Mouse (Mus musculus): Measurements from ENCODE around the gene Tdrd3. TPM values are rescaled to one million over a fixed set of nuclear protein-coding genes. Genes with fewer than 3 reads are reported as not detected.

Tdrd3 gene
- polyA plus RNA-seq, 1 experiment = 4.9 TPM

GRCm38 (mm10) chr14:87455630-87456175 is 39.3 kb downstream of the Tdrd3 start:
- no peak overlapping the region for H3ac ChIP-seq (ENCODE audit: control insufficient read depth, insufficient read length, low read depth)
- peaks cover 9% of the 10 kb centered on the region for H3K79me2 ChIP-seq (ENCODE audit: control insufficient read depth, insufficient read depth)
- H3K4me3 ChIP-seq (ENCODE audit: insufficient read depth, poor library complexity, severe bottlenecking) = no peak overlapping the region
- peaks cover 4% of the 10 kb centered on the region for H3K36me3 ChIP-seq (ENCODE audit: control insufficient read depth, insufficient read depth)
- H3K79me3 ChIP-seq (ENCODE audit: low read depth) = no peaks in the 10 kb centered on the region
- no peak for TF ChIP-seq MYOG (IDR thresholded peaks at IDR 0.05; ENCODE audit: control insufficient read depth, extremely low read depth, insufficient read length)
- no peak for TF ChIP-seq USF1 (IDR thresholded peaks at IDR 0.05; ENCODE audit: low read depth)
- TF ChIP-seq MAX (IDR thresholded peaks at IDR 0.05) = no peak
- no peak for TF ChIP-seq FOSL1 (IDR thresholded peaks at IDR 0.05; ENCODE audit: insufficient read depth, low read length, poor library complexity, severe bottlenecking)
- no peak for TF ChIP-seq CEBPB (IDR thresholded peaks at IDR 0.05; ENCODE audit: low read depth)
- H3K27me3 ChIP-seq (ENCODE audit: control insufficient read depth, insufficient read depth, insufficient read length) = no peaks in the 10 kb centered on the region

DNA sequence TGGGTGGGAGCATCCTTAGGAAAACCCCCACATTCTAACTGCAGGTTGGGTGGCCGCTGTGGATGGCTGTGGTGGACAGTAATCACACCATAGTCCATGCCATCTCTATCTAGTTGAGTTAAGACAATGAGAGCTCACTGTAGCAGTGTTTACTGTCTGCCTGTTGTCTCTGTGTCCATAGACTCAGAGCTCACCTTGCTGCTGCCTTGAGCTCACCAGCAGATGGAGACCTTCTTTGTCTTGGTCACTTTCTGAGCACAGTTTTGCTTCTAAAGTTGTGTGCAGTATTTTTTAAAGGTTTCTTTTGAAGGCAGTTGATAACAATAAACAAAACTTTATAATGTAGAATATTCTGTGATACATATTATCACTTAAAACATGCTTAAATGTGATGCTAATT is 43.3 kb downstream of the Tdrd3 start:
- H3K79me3 ChIP-seq (ENCODE audit: low read depth) = no peaks in the 10 kb centered on the region
- TF ChIP-seq USF1 (IDR thresholded peaks at IDR 0.05; ENCODE audit: low read depth) (no peak), FOSL1 (IDR thresholded peaks at IDR 0.05; ENCODE audit: insufficient read depth, low read length, poor library complexity, severe bottlenecking) (no peak), CTCF (IDR thresholded peaks at IDR 0.05; ENCODE audit: control insufficient read depth, insufficient read depth, insufficient read length) (no peak), MYOG (IDR thresholded peaks at IDR 0.05; ENCODE audit: control insufficient read depth, extremely low read depth, insufficient read length) (no peak), MYOD1 (IDR thresholded peaks at IDR 0.05; ENCODE audit: control insufficient read depth, insufficient read length, low read depth) (no peak), CEBPB (IDR thresholded peaks at IDR 0.05; ENCODE audit: low read depth) (no peak), MAX (IDR thresholded peaks at IDR 0.05) (no peak)
- peaks cover 4% of the 10 kb centered on the region for H3K36me3 ChIP-seq (ENCODE audit: control insufficient read depth, insufficient read depth)
- no peaks in the 10 kb centered on the region for H3K79me2 ChIP-seq (ENCODE audit: control insufficient read depth, insufficient read depth)
- no peaks in the 10 kb centered on the region for H3K27me3 ChIP-seq (ENCODE audit: control insufficient read depth, insufficient read depth, insufficient read length)
- H3K4me3 ChIP-seq (ENCODE audit: insufficient read depth, poor library complexity, severe bottlenecking) = no peak overlapping the region
- H3ac ChIP-seq (ENCODE audit: control insufficient read depth, insufficient read length, low read depth) = no peak overlapping the region

DNA sequence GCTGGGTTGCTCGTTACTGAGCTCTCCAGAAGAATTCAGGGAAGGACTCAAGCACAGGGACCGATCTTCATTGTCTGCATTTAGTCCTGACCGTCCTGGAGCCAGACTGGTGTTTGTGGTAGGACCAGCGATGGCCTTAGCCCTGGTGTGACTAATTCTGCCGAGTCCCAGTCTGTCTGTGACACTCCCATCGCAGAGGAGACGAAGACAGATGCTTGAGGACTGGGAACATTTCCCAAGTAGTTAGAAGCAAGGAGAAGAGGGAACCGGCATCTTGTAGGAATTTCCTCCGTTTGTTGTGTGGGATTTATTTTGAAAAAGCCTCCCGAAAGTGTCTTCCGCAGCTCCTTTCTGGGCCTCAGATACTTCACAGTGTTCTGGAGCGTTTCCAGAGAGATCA is 45.1 kb downstream of the Tdrd3 start:
- Histone ChIP-seq H3K36me3 (ENCODE audit: control insufficient read depth, insufficient read depth) (peaks cover 4% of the 10 kb centered on the region), H3K4me3 (ENCODE audit: insufficient read depth, poor library complexity, severe bottlenecking) (no peak overlapping the region), H3K27me3 (ENCODE audit: control insufficient read depth, insufficient read depth, insufficient read length) (no peaks in the 10 kb centered on the region), H3K79me2 (ENCODE audit: control insufficient read depth, insufficient read depth) (no peaks in the 10 kb centered on the region), H3K79me3 (ENCODE audit: low read depth) (no peaks in the 10 kb centered on the region), H3ac (ENCODE audit: control insufficient read depth, insufficient read length, low read depth) (no peak overlapping the region)
- TF ChIP-seq MYOG (IDR thresholded peaks at IDR 0.05; ENCODE audit: control insufficient read depth, extremely low read depth, insufficient read length) (no peak), USF1 (IDR thresholded peaks at IDR 0.05; ENCODE audit: low read depth) (no peak)

DNA sequence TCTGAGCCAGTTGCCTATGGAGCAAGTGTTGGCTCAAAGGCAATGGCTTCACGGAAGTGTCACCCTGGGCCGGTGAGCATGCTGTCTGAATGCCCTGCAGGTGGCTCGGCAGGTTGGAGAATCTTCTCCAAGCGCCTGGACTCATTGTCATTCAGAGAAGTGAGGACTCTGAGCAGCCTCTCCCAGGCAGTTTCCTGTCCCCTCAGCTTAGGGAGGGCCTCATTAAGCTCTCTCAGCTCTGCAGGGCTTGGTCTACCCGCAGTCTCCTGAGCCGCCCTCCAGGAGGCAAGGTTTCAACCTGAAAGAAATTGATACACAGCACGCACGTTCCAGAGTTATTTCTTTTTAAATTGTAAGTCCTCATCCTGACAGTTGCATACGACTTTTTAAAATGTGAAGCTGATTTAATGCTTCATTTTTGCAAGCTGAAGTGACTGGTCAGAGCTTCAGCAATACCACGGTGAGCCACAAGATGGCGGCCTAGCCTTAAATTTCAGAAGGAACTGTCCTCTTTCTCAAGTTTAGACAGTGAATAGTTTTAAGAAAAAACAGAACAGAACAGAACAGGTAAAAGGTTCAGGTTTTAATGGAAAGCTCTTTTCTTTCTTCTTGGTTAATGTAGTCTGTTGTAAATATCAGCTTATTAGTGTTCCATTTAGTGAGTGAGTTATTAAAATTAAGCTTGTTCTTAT is 47.7 kb downstream of the Tdrd3 start:
- Histone ChIP-seq H3ac (ENCODE audit: control insufficient read depth, insufficient read length, low read depth) (no peak overlapping the region), H3K27me3 (ENCODE audit: control insufficient read depth, insufficient read depth, insufficient read length) (no peaks in the 10 kb centered on the region), H3K4me3 (ENCODE audit: insufficient read depth, poor library complexity, severe bottlenecking) (no peak overlapping the region), H3K36me3 (ENCODE audit: control insufficient read depth, insufficient read depth) (no peaks in the 10 kb centered on the region), H3K79me3 (ENCODE audit: low read depth) (no peaks in the 10 kb centered on the region), H3K79me2 (ENCODE audit: control insufficient read depth, insufficient read depth) (no peaks in the 10 kb centered on the region)
- TF ChIP-seq MYOD1 (IDR thresholded peaks at IDR 0.05; ENCODE audit: control insufficient read depth, insufficient read length, low read depth) = no peak
- TF ChIP-seq USF1 (IDR thresholded peaks at IDR 0.05; ENCODE audit: low read depth) = no peak
- no peak for TF ChIP-seq CEBPB (IDR thresholded peaks at IDR 0.05; ENCODE audit: low read depth)
- TF ChIP-seq MAX (IDR thresholded peaks at IDR 0.05) = no peak

DNA sequence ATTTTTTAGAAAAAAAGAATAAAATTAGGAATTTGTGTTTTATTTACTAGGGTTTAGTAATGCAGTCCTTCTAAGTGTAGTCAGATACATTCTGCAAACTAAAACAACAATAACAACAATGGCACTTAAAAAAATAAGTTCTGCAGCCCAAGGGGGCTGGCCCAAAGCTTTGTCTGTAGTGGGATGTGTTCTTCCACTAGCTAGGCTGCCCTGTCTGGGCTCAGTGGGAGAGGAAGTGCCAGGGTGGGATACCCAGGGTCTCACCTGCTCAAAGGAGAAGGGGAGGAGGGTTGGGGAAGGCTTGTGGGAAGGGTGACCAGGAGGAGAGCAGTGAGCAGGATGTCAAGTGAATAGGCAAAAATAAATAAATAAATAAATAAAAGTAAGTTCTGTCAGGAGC is 48.2 kb downstream of the Tdrd3 start:
- Histone ChIP-seq H3K36me3 (ENCODE audit: control insufficient read depth, insufficient read depth) (no peaks in the 10 kb centered on the region), H3K79me2 (ENCODE audit: control insufficient read depth, insufficient read depth) (no peaks in the 10 kb centered on the region), H3K79me3 (ENCODE audit: low read depth) (no peaks in the 10 kb centered on the region), H3ac (ENCODE audit: control insufficient read depth, insufficient read length, low read depth) (no peak overlapping the region), H3K27me3 (ENCODE audit: control insufficient read depth, insufficient read depth, insufficient read length) (no peaks in the 10 kb centered on the region), H3K4me3 (ENCODE audit: insufficient read depth, poor library complexity, severe bottlenecking) (no peak overlapping the region)
- TF ChIP-seq USF1 (IDR thresholded peaks at IDR 0.05; ENCODE audit: low read depth) (no peak), MAX (IDR thresholded peaks at IDR 0.05) (no peak), FOSL1 (IDR thresholded peaks at IDR 0.05; ENCODE audit: insufficient read depth, low read length, poor library complexity, severe bottlenecking) (no peak), MYOD1 (IDR thresholded peaks at IDR 0.05; ENCODE audit: control insufficient read depth, insufficient read length, low read depth) (no peak), CEBPB (IDR thresholded peaks at IDR 0.05; ENCODE audit: low read depth) (no peak), CTCF (IDR thresholded peaks at IDR 0.05; ENCODE audit: control insufficient read depth, insufficient read depth, insufficient read length) (no peak), MYOG (IDR thresholded peaks at IDR 0.05; ENCODE audit: control insufficient read depth, extremely low read depth, insufficient read length) (no peak)

GRCm38 (mm10) chr14:87467586-87467985 is 51.1 kb downstream of the Tdrd3 start:
- no peaks in the 10 kb centered on the region for H3K79me3 ChIP-seq (ENCODE audit: low read depth)
- H3K27me3 ChIP-seq (ENCODE audit: control insufficient read depth, insufficient read depth, insufficient read length) = no peaks in the 10 kb centered on the region
- H3K4me3 ChIP-seq (ENCODE audit: insufficient read depth, poor library complexity, severe bottlenecking) = no peak overlapping the region
- H3ac ChIP-seq (ENCODE audit: control insufficient read depth, insufficient read length, low read depth) = no peak overlapping the region
- TF ChIP-seq MYOG (IDR thresholded peaks at IDR 0.05; ENCODE audit: control insufficient read depth, extremely low read depth, insufficient read length) (no peak), CTCF (IDR thresholded peaks at IDR 0.05; ENCODE audit: control insufficient read depth, insufficient read depth, insufficient read length) (no peak), MYOD1 (IDR thresholded peaks at IDR 0.05; ENCODE audit: control insufficient read depth, insufficient read length, low read depth) (no peak), MAX (IDR thresholded peaks at IDR 0.05) (no peak), USF1 (IDR thresholded peaks at IDR 0.05; ENCODE audit: low read depth) (no peak), CEBPB (IDR thresholded peaks at IDR 0.05; ENCODE audit: low read depth) (no peak), FOSL1 (IDR thresholded peaks at IDR 0.05; ENCODE audit: insufficient read depth, low read length, poor library complexity, severe bottlenecking) (no peak)
- H3K79me2 ChIP-seq (ENCODE audit: control insufficient read depth, insufficient read depth) = no peaks in the 10 kb centered on the region
- H3K36me3 ChIP-seq (ENCODE audit: control insufficient read depth, insufficient read depth) = peaks cover 4% of the 10 kb centered on the region

Measured in C2C12 (cell line).